Mouse (Mus musculus) left cerebral cortex, adult 18-20 months (tissue): Measurements from ENCODE around the gene Cep250. TPM values are rescaled to one million over a fixed set of nuclear protein-coding genes. Genes with fewer than 3 reads are reported as not detected.

ENCODE experiments used
- total RNA-seq, 2 experiments: library from RNA; stranded (reverse); gene quantifications; 2 replicates each; pipeline ENCODE4 v1.2.3; 2021

Gene Cep250
- total RNA-seq, 2 experiments from 2014 or later, result 18.2 to 19.5 TPM

Other genes starting within 250 kb of the Cep250 start
- gene Edem2, start 227.0 kb upstream of the Cep250 start, total RNA-seq, result 10 to 100 TPM; 18.2 to 19.9 TPM
- not detected for gene Gm17581, start 220.6 kb upstream of the Cep250 start, total RNA-seq
- 1 to 10 TPM; 1.6 to 2.0 TPM for gene Procr, start 205.3 kb upstream of the Cep250 start, total RNA-seq
- gene Mmp24, start 181.1 kb upstream of the Cep250 start, total RNA-seq, result 10 to 100 TPM; 34.3 to 35.6 TPM
- gene BC029722, start 137.0 kb upstream of the Cep250 start, total RNA-seq, result 10 to 100 TPM; 58.7 to 58.9 TPM
- 10 to 100 TPM; 73.3 to 82.5 TPM for gene Eif6, start 129.5 kb upstream of the Cep250 start, total RNA-seq
- not detected for gene Fam83c, start 121.6 kb upstream of the Cep250 start, total RNA-seq
- 10 to 100 TPM; 84.7 to 91.8 TPM for gene Uqcc1, start 26.1 kb upstream of the Cep250 start, total RNA-seq
- not detected for gene Gm15557, start 15.7 kb upstream of the Cep250 start, total RNA-seq
- under 1 TPM; 0.19 to 0.21 TPM for gene Gdf5, start 11.1 kb upstream of the Cep250 start, total RNA-seq
- 1 to 10 TPM in 1 of 2 experiments, under 1 TPM in 1; 0.74 to 1.4 TPM for gene 6430550D23Rik, start 51.5 kb downstream of the Cep250 start, total RNA-seq
- 100 to 1,000 TPM; 216 to 235 TPM for gene Ergic3, start 51.6 kb downstream of the Cep250 start, total RNA-seq
- gene Fer1l4, start 96.5 kb downstream of the Cep250 start, total RNA-seq, result not detected
- gene Spag4, start 108.7 kb downstream of the Cep250 start, total RNA-seq, result 1 to 10 TPM; 4.2 to 4.4 TPM
- gene Cpne1, start 155.5 kb downstream of the Cep250 start, total RNA-seq, result 10 to 100 TPM; 23.4 to 25.3 TPM
- gene Rbm12, start 155.5 kb downstream of the Cep250 start, total RNA-seq, result 10 to 100 TPM; 22.9 to 24.9 TPM
- gene Gm28036, start 170.6 kb downstream of the Cep250 start, total RNA-seq, result 10 to 100 TPM; 18.9 to 23.9 TPM
- 100 to 1,000 TPM; 156 to 162 TPM for gene Romo1, start 187.6 kb downstream of the Cep250 start, total RNA-seq
- gene Nfs1, start 187.7 kb downstream of the Cep250 start, total RNA-seq, result 10 to 100 TPM; 36.0 to 39.4 TPM
- 100 to 1,000 TPM; 286 to 287 TPM for gene Rbm39, start 223.8 kb downstream of the Cep250 start, total RNA-seq
- gene Phf20, start 240.0 kb downstream of the Cep250 start, total RNA-seq, result 10 to 100 TPM; 87.7 to 97.8 TPM